Mouse (Mus musculus) inflammation-experienced regulatory T-cells (primary cell): ENCODE results near the gene Fbxo41. TPM values are rescaled to one million over a fixed set of nuclear protein-coding genes. Genes with fewer than 3 reads are reported as not detected.

Source experiments
- polyA plus RNA-seq, 2 experiments: library from polyadenylated mRNA; unstranded; fragments of 100-300 nt; shearing (Covaris generic); gene quantifications; one replicate each; pipeline ENCODE4 v1.2.1; 2017

The Fbxo41 gene
- polyA plus RNA-seq, result under 1 TPM in 1 of 2 experiments, not detected in 1; 0.29 TPM

GRCm38 (mm10) chr6:85502911-85503250, at the start of gene Fbxo41:
Fbxo41 (minus strand) TSS chr6:85502994.

GRCm38 (mm10) chr6:85513531-85513910, 10.7 kb upstream of the Fbxo41 start, which contains the start of gene Egr4:
Egr4 (minus strand) TSS chr6:85513589.

GRCm38 (mm10) chr6:85451664-85452410, 51.0 kb downstream of the Fbxo41 start, which contains the start of gene Pradc1:
Pradc1 (minus strand) TSS chr6:85451970.

GRCm38 (mm10) chr6:85450697-85451663, 51.8 kb downstream of the Fbxo41 start, which contains the start of gene Cct7:
Cct7 (plus strand) TSS chr6:85451514.

GRCm38 (mm10) chr6:85431842-85432431, 70.9 kb downstream of the Fbxo41 start, which contains the start of gene Smyd5:
Smyd5 (plus strand) TSS chr6:85431989.

GRCm38 (mm10) chr6:85423836-85424379, 78.9 kb downstream of the Fbxo41 start, which contains the start of gene Noto:
Noto (plus strand) TSS chr6:85423886.

Other genes starting within 250 kb of the Fbxo41 start
- 1 to 10 TPM in 1 of 2 experiments, under 1 TPM in 1; 0.75 to 1.1 TPM for gene Sfxn5, start 169.6 kb downstream of the Fbxo41 start, polyA plus RNA-seq
- gene Rab11fip5, start 128.4 kb downstream of the Fbxo41 start, polyA plus RNA-seq, result under 1 TPM; 0.70 to 0.94 TPM
- under 1 TPM; 0.16 to 0.58 TPM for gene Noto, start 79.1 kb downstream of the Fbxo41 start, polyA plus RNA-seq
- 10 to 100 TPM; 50.4 to 50.7 TPM for gene Smyd5, start 71.0 kb downstream of the Fbxo41 start, polyA plus RNA-seq
- gene Cct7, start 51.5 kb downstream of the Fbxo41 start, polyA plus RNA-seq, result 100 to 1,000 TPM; 273 to 312 TPM
- gene Pradc1, start 51.0 kb downstream of the Fbxo41 start, polyA plus RNA-seq, result 10 to 100 TPM; 21.6 to 27.8 TPM
- gene Egr4, start 10.6 kb upstream of the Fbxo41 start, polyA plus RNA-seq, result under 1 TPM in 1 of 2 experiments, not detected in 1; 0.66 TPM
- 10 to 100 TPM in 1 of 2 experiments, 1 to 10 TPM in 1; 2.3 to 10.8 TPM for gene Alms1, start 84.5 kb upstream of the Fbxo41 start, polyA plus RNA-seq
- gene Nat8f7, start 210.2 kb upstream of the Fbxo41 start, polyA plus RNA-seq, result under 1 TPM in 1 of 2 experiments, not detected in 1; 0.60 TPM